Mouse (Mus musculus) myocyte (in vitro differentiated cells): ENCODE measurements around the gene Vti1a. TPM values are rescaled to one million over a fixed set of nuclear protein-coding genes. Genes with fewer than 3 reads are reported as not detected.

Source experiments
- H3K27me3 ChIP-seq: one replicate; pipeline ENCODE4 v1.6.1; 2011; ENCODE audit not compliant: control insufficient read depth, insufficient read depth, insufficient read length
- H3K36me3 ChIP-seq: one replicate; pipeline ENCODE4 v1.6.1; 2011; ENCODE audit not compliant: control insufficient read depth, insufficient read depth
- H3K4me2 ChIP-seq: one replicate; pipeline ENCODE4 v1.6.1; 2011; ENCODE audit warnings: low read depth, control low read depth
- H3K4me3 ChIP-seq: one replicate; pipeline ENCODE4 v1.5.1; 2011; ENCODE audit warnings: mild to moderate bottlenecking, control low read depth, moderate library complexity
- H3K79me2 ChIP-seq: one replicate; pipeline ENCODE4 v1.6.1; 2011; ENCODE audit not compliant: control insufficient read depth, insufficient read depth
- H3ac ChIP-seq: one replicate; pipeline ENCODE4 v1.6.1; 2011; ENCODE audit not compliant: control insufficient read depth, insufficient read length
- CEBPB ChIP-seq: IDR thresholded peaks from 2 replicates; pipeline ENCODE4 v1.6.1; 2011; ENCODE audit warnings: mild to moderate bottlenecking, moderate library complexity; ENCODE audit not compliant: poor library complexity, insufficient read depth, severe bottlenecking
- E2F4 ChIP-seq: IDR thresholded peaks from one replicate; pipeline ENCODE4 v1.6.1; 2011; ENCODE audit warnings: mild to moderate bottlenecking, control low read depth, moderate library complexity; ENCODE audit not compliant: insufficient read depth
- MAX ChIP-seq: IDR thresholded peaks from one replicate; pipeline ENCODE4 v1.6.1; 2011; ENCODE audit warnings: low read depth, mild to moderate bottlenecking, control low read depth
- MYOD1 ChIP-seq, 3 experiments: IDR thresholded peaks; one replicate each; pipeline ENCODE4 v1.6.1; 2011; ENCODE audit warnings: control low read depth in 2 of 3, low read depth in 2 of 3, mild to moderate bottlenecking in 2 of 3, moderate library complexity in 1 of 3; ENCODE audit not compliant: insufficient read length in 2 of 3, control insufficient read depth in 1 of 3
- MYOG ChIP-seq, 3 experiments: IDR thresholded peaks; one replicate each; pipeline ENCODE4 v1.6.1; 2011; ENCODE audit warnings: control low read depth in 2 of 3, low read depth in 2 of 3, mild to moderate bottlenecking in 2 of 3; ENCODE audit not compliant: insufficient read length in 2 of 3, control insufficient read depth in 1 of 3, insufficient read depth in 1 of 3
- POLR2A ChIP-seq: IDR thresholded peaks from one replicate; pipeline ENCODE4 v1.6.1; 2011; ENCODE audit warnings: low read depth, mild to moderate bottlenecking, control low read depth, moderate library complexity; ENCODE audit not compliant: insufficient read length
- POLR2AphosphoS2 ChIP-seq: IDR thresholded peaks from one replicate; pipeline ENCODE4 v1.6.1; 2011; ENCODE audit warnings: low read depth, control low read depth; ENCODE audit not compliant: insufficient read length
- REST ChIP-seq: IDR thresholded peaks from one replicate; pipeline ENCODE4 v1.6.1; 2011; ENCODE audit warnings: mild to moderate bottlenecking, control low read depth, moderate library complexity; ENCODE audit not compliant: insufficient read depth, insufficient read length
- SRF ChIP-seq: IDR thresholded peaks from one replicate; pipeline ENCODE4 v1.6.1; 2011; ENCODE audit warnings: low read depth; ENCODE audit not compliant: control insufficient read depth, insufficient read length
- TCF12 ChIP-seq: IDR thresholded peaks from one replicate; pipeline ENCODE4 v1.6.1; 2011; ENCODE audit warnings: mild to moderate bottlenecking, control low read depth; ENCODE audit not compliant: poor library complexity, insufficient read depth, severe bottlenecking
- TCF3 ChIP-seq: IDR thresholded peaks from one replicate; pipeline ENCODE4 v1.6.1; 2011; ENCODE audit warnings: low read depth, control low read depth; ENCODE audit not compliant: insufficient read length
- USF1 ChIP-seq: IDR thresholded peaks from one replicate; pipeline ENCODE4 v1.6.1; 2011; ENCODE audit warnings: low read depth, mild to moderate bottlenecking, control low read depth, moderate library complexity
- polyA plus RNA-seq: library from polyadenylated mRNA; unstranded; fragments of >200 nt; fragmentation: generic; extraction: Trizol; gene quantifications from one replicate; pipeline ENCODE4 v1.2.1, GENCODE M21; 2012; ENCODE audit warnings: missing spikeins

Vti1a gene
- polyA plus RNA-seq, 1 experiment, result 10.5 TPM

DNA sequence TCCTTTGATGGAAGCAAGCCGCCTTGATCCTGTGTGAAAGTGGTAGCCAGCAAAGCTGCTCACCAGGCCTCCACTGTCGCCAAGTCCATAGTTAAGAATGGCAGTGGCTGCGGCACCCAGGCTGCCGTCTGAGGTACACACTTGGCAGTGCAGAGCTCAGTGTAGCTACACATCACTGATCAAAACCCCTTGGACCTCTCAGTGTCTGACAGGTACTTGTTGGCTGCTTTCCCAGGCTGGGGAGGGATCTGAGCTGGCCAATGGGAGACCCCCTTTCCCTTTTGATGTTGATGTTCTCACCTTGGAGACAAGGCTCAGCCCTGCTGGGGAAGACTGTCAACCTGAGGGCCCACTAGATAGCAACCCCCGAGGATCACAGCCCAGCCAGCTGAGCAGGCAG is 299.6 kb downstream of the Vti1a start:
- TF ChIP-seq CEBPB, result no peak
- no peak for TF ChIP-seq POLR2AphosphoS2
- TF ChIP-seq SRF, result no peak
- TF ChIP-seq TCF12, result no peak
- no peak for TF ChIP-seq MYOG (IDR thresholded peaks at IDR 0.05; ENCODE audit: control insufficient read depth in 1 of 3, insufficient read depth in 1 of 3, insufficient read length in 2 of 3, low read depth in 2 of 3)
- no peak for TF ChIP-seq USF1
- no peak for TF ChIP-seq MYOD1 (IDR thresholded peaks at IDR 0.05; ENCODE audit: control insufficient read depth in 1 of 3, insufficient read length in 2 of 3, low read depth in 2 of 3)
- TF ChIP-seq MAX, result no peak
- TF ChIP-seq TCF3, result no peak
- no peak for TF ChIP-seq POLR2A
- no peak for TF ChIP-seq E2F4
- no peak for TF ChIP-seq REST
- Histone ChIP-seq H3ac (no peak overlapping the region), H3K79me2 (no peaks in the 10 kb centered on the region), H3K36me3 (no peaks in the 10 kb centered on the region), H3K4me3 (no peak overlapping the region), H3K4me2 (no peak overlapping the region), H3K27me3 (no peaks in the 10 kb centered on the region)

DNA sequence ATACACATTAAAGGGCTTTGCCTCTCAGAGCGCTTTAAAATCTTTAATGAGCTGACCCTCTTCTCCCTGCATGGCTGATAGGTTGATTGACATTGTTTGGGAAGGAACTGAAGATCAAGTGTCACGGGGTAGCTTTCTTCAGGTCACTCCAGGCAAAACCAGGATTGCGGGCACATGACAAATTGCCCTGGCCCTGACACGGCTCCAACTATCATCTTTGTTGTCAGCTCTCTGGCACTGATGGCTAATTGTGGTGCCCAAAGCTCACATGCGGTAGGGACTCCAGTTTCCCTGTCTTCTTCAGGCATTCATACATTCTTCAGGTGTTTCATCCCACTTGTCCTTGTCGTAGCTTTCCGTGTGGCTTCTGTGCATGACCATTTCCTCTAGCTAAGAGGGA is 300.2 kb downstream of the Vti1a start:
- TF ChIP-seq TCF3 (no peak), MAX (no peak), POLR2A (no peak), MYOD1 (IDR thresholded peaks at IDR 0.05; ENCODE audit: control insufficient read depth in 1 of 3, insufficient read length in 2 of 3, low read depth in 2 of 3) (no peak), REST (no peak), POLR2AphosphoS2 (no peak), E2F4 (no peak), CEBPB (no peak), TCF12 (no peak), USF1 (no peak), MYOG (IDR thresholded peaks at IDR 0.05; ENCODE audit: control insufficient read depth in 1 of 3, insufficient read depth in 1 of 3, insufficient read length in 2 of 3, low read depth in 2 of 3) (no peak), SRF (no peak)
- Histone ChIP-seq H3K79me2 (no peaks in the 10 kb centered on the region), H3K27me3 (no peaks in the 10 kb centered on the region), H3K4me2 (no peak overlapping the region), H3K4me3 (no peak overlapping the region), H3K36me3 (no peaks in the 10 kb centered on the region), H3ac (no peak overlapping the region)

DNA sequence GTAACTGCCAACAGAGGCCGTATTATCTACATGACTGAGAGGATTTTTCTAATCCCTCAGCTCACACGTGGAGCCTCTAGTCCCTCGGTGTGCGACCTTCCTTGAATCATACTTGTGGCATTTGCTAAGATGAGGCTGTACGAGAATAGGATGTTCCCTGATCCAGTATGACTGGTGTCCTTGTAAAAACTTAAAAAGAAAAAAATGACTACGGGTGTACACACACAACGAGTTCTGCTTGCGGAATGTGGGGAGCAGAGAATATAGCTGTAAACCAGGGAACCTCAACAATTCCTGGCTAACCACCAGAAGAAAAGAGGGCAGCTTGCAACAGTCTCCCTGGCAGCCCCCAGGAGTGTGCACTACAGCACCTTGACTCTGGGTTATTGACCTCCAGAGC is 300.8 kb downstream of the Vti1a start:
- no peak overlapping the region for H3ac ChIP-seq
- no peaks in the 10 kb centered on the region for H3K79me2 ChIP-seq
- H3K4me2 ChIP-seq, result no peak overlapping the region
- H3K27me3 ChIP-seq, result no peaks in the 10 kb centered on the region
- H3K36me3 ChIP-seq, result no peaks in the 10 kb centered on the region
- no peak for TF ChIP-seq TCF3
- TF ChIP-seq MYOG (IDR thresholded peaks at IDR 0.05; ENCODE audit: control insufficient read depth in 1 of 3, insufficient read depth in 1 of 3, insufficient read length in 2 of 3, low read depth in 2 of 3), result no peak
- no peak overlapping the region for H3K4me3 ChIP-seq

GRCm38 (mm10) chr19:55618546-55618945 is 302.5 kb downstream of the Vti1a start:
- no peak overlapping the region for H3K4me3 ChIP-seq
- no peak overlapping the region for H3K4me2 ChIP-seq
- H3K36me3 ChIP-seq, result no peaks in the 10 kb centered on the region
- no peaks in the 10 kb centered on the region for H3K79me2 ChIP-seq
- no peaks in the 10 kb centered on the region for H3K27me3 ChIP-seq
- no peak for TF ChIP-seq MAX
- TF ChIP-seq SRF, result no peak
- TF ChIP-seq MYOD1 (IDR thresholded peaks at IDR 0.05; ENCODE audit: control insufficient read depth in 1 of 3, insufficient read length in 2 of 3, low read depth in 2 of 3), result no peak
- no peak for TF ChIP-seq E2F4
- no peak for TF ChIP-seq TCF12
- H3ac ChIP-seq, result no peak overlapping the region

DNA sequence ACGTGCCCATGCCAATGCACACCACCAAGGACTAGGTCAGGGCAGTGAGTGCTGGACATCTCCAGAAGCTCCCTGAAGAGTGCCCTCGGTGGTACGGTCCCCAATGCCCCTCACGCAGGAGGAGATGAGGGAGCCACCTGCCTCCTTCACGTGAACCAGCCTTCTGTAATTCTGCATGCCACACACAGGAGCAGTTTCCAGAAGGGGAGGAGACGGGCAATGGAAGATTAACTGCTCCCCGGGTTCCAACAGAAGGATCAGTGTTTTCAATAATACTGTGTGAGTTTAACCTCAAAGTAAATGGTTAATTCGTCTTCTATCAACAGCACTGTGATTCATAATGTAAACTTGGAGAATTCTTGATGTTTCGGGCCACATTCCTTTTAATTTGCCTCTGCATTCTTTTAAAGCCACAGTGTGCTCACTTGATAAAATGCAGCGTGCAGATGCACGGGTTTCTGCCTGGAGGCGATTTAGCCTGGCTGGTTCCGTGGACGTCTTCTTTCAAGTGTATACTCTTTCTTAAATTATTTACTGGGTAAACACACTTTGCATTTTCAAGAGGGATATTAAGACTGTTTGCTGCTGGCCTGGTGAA is 304.4 kb downstream of the Vti1a start:
- TF ChIP-seq MAX (no peak), MYOD1 (IDR thresholded peaks at IDR 0.05; ENCODE audit: control insufficient read depth in 1 of 3, insufficient read length in 2 of 3, low read depth in 2 of 3) (no peak), MYOG (IDR thresholded peaks at IDR 0.05; ENCODE audit: control insufficient read depth in 1 of 3, insufficient read depth in 1 of 3, insufficient read length in 2 of 3, low read depth in 2 of 3) (no peak), REST (no peak), USF1 (no peak), TCF3 (no peak), CEBPB (no peak), E2F4 (no peak), TCF12 (no peak), POLR2AphosphoS2 (no peak), POLR2A (no peak), SRF (no peak)
- Histone ChIP-seq H3K27me3 (no peaks in the 10 kb centered on the region), H3ac (no peak overlapping the region), H3K4me2 (no peak overlapping the region), H3K36me3 (no peaks in the 10 kb centered on the region), H3K79me2 (no peaks in the 10 kb centered on the region), H3K4me3 (no peak overlapping the region)
